Comparison of ENCODE assay signal across 25 mouse cellular contexts in genomic region chr4:102177258-102177657, GRCm38 (mm10).
DNase-seq lines count a peak whose midpoint lies in the region; ATAC-seq and TF ChIP-seq lines count a peak whose summit lies in the region.
"Had no signal": no experiment of that assay in that cellular context is flagged by ENCODE, and none has a peak within 500 bp of the region (broad histone marks: within the 10 kb centered on the region; RNA-seq: fewer than 3 reads in every experiment).

No protein-coding gene starts in this region.

- H3K4me2 ChIP-seq in heart, embryonic 11.5 days = no peak overlapping the region; the same call in 1 of the 2 replicates
- H3K4me2 ChIP-seq in heart, embryonic 14.5 days (ENCODE audit: low read length) = 0 out of 2 replicates have a peak overlapping the region, but pooled peaks have one; percentile 6
- H3K4me2 ChIP-seq in lung, embryonic 16.5 days (ENCODE audit: low read depth, low read length) = no peak overlapping the region
- H3K4me2 ChIP-seq: embryonic facial prominence, embryonic 12.5 days; embryonic facial prominence, embryonic 15.5 days; hindbrain, embryonic 12.5 days; hindbrain, embryonic 15.5 days had no signal

- H3K9ac ChIP-seq in heart, embryonic 11.5 days (ENCODE audit: low read depth, low read length) = no peak overlapping the region
- no peak overlapping the region for H3K9ac ChIP-seq in heart, embryonic 14.5 days (ENCODE audit: low read length)
- no peak overlapping the region for H3K9ac ChIP-seq in lung, embryonic 16.5 days (ENCODE audit: low read length)
- H3K9ac ChIP-seq: embryonic facial prominence, embryonic 12.5 days; embryonic facial prominence, embryonic 15.5 days; forebrain, postnatal 0 days; hindbrain, embryonic 12.5 days; hindbrain, embryonic 15.5 days had no signal

- H3K4me3 ChIP-seq in heart, embryonic 11.5 days (ENCODE audit: low read depth, low read length) = no peak overlapping the region
- H3K4me3 ChIP-seq in heart, embryonic 14.5 days (ENCODE audit: control insufficient read depth in 1 of 2, insufficient read depth in 1 of 2, low read depth in 1 of 2, low read length in 2 of 2) = no peak overlapping the region
- no peak overlapping the region for H3K4me3 ChIP-seq in lung, embryonic 16.5 days (ENCODE audit: low read length)
- H3K4me3 ChIP-seq in lung, adult 2 months (replicated peaks; ENCODE audit: extremely low read depth, low read depth, low read length) = no peak overlapping the region
- H3K4me3 ChIP-seq: embryonic facial prominence, embryonic 12.5 days; embryonic facial prominence, embryonic 15.5 days; gastrocnemius, adult 2 months; hindbrain, embryonic 12.5 days; hindbrain, embryonic 15.5 days had no signal

- DNase-seq in heart, adult 9 months (ENCODE audit: low spot score in 2 of 2) = no peak
- no peak for DNase-seq in heart, postnatal 4 days
- no peak for DNase-seq in lung, adult 2 months
- DNase-seq: adrenal gland, adult 2 months; adrenal gland, postnatal 14 days; B cell, adult 2 months; cerebellum, adult 11 months; cerebellum, adult 2 months; cerebellum, adult 9-11 months; cerebellum, postnatal 25 days; forebrain, postnatal 0 days; gastrocnemius, adult 2 months; gastrocnemius, postnatal 14 days; heart, adult 11 months; kidney, adult 2 months had no signal

- no peaks in the 10 kb centered on the region for H3K27me3 ChIP-seq in heart, embryonic 11.5 days (ENCODE audit: control insufficient read depth, insufficient read depth, low read length)
- H3K27me3 ChIP-seq in heart, embryonic 14.5 days (ENCODE audit: control insufficient read depth, insufficient read depth, low read length) = no peaks in the 10 kb centered on the region
- no peaks in the 10 kb centered on the region for H3K27me3 ChIP-seq in lung, embryonic 16.5 days (ENCODE audit: control insufficient read depth, insufficient read depth, low read depth, low read length)
- H3K27me3 ChIP-seq: embryonic facial prominence, embryonic 12.5 days; embryonic facial prominence, embryonic 15.5 days; hindbrain, embryonic 12.5 days; hindbrain, embryonic 15.5 days had no signal

- ATAC-seq in heart, embryonic 11.5 days (replicated peaks; ENCODE audit: insufficient number of reproducible peaks, low FRiP score, low TSS enrichment) = 0 out of 2 replicates have a peak, but pooled peaks have one; percentile 49
- ATAC-seq in heart, embryonic 14.5 days (ENCODE audit: insufficient number of reproducible peaks, insufficient read depth, low FRiP score, low read depth) = 0 out of 2 replicates have a peak, but pooled peaks have one; percentile 39
- peak; percentile 56; the same call in 1 of the 2 replicates for ATAC-seq in lung, embryonic 16.5 days (ENCODE audit: low read depth)
- ATAC-seq: CD4-positive, CD25-positive, alpha-beta regulatory T cell, adult 4 months; forebrain, embryonic 14.5 days; forebrain, postnatal 0 days; intestine, postnatal 0 days had no signal

- TF ChIP-seq CTCF in lung, adult 2 months (IDR thresholded peaks at IDR 0.05; ENCODE audit: insufficient read depth, low read length) = no peak

- no peaks in the 10 kb centered on the region for H3K9me3 ChIP-seq in heart, embryonic 11.5 days (replicated peaks; ENCODE audit: control insufficient read depth, low read length)
- no peaks in the 10 kb centered on the region for H3K9me3 ChIP-seq in heart, embryonic 14.5 days (ENCODE audit: control insufficient read depth, low read length)
- no peaks in the 10 kb centered on the region for H3K9me3 ChIP-seq in lung, embryonic 16.5 days (ENCODE audit: control insufficient read depth, low read length)
- H3K9me3 ChIP-seq: embryonic facial prominence, embryonic 12.5 days; embryonic facial prominence, embryonic 15.5 days; hindbrain, embryonic 12.5 days; hindbrain, embryonic 15.5 days had no signal

- H3K27ac ChIP-seq in heart, embryonic 11.5 days (ENCODE audit: low read depth, low read length) = peak overlapping the region; percentile 2; the same call in 1 of the 2 replicates
- H3K27ac ChIP-seq in heart, embryonic 14.5 days (replicated peaks in 1 of 2; ENCODE audit: control insufficient read depth in 1 of 2, insufficient read depth in 1 of 2, low read depth in 2 of 2, low read length in 2 of 2) = peak overlapping the region; percentile 14 to 41; a peak in 2 of 4 replicates
- H3K27ac ChIP-seq in lung, embryonic 16.5 days (ENCODE audit: low read length) = no peak overlapping the region
- H3K27ac ChIP-seq: embryonic facial prominence, embryonic 12.5 days; embryonic facial prominence, embryonic 15.5 days; gastrocnemius, adult 2 months; hindbrain, embryonic 12.5 days; hindbrain, embryonic 15.5 days had no signal

- TF ChIP-seq POLR2A in lung, adult 2 months (IDR thresholded peaks at IDR 0.05; ENCODE audit: borderline replicate concordance, extremely low read depth, low read depth, low read length) = no peak

- peaks cover 7% of the 10 kb centered on the region for H3K4me1 ChIP-seq in heart, embryonic 11.5 days (ENCODE audit: control insufficient read depth, insufficient read depth, low read length)
- H3K4me1 ChIP-seq in heart, embryonic 14.5 days (ENCODE audit: control insufficient read depth in 2 of 2, insufficient read depth in 2 of 2, low read length in 2 of 2) = peaks cover 5 to 12% of the 10 kb centered on the region in 2 experiments
- H3K4me1 ChIP-seq in lung, embryonic 16.5 days (replicated peaks; ENCODE audit: control insufficient read depth, insufficient read depth, low read length) = no peaks in the 10 kb centered on the region
- no peaks in the 10 kb centered on the region; the same call in 1 of the 2 replicates for H3K4me1 ChIP-seq in lung, adult 2 months (ENCODE audit: control insufficient read depth, insufficient read depth, low read length)
- H3K4me1 ChIP-seq: embryonic facial prominence, embryonic 12.5 days; embryonic facial prominence, embryonic 15.5 days; hindbrain, embryonic 15.5 days had no signal

- H3K36me3 ChIP-seq in heart, embryonic 11.5 days (ENCODE audit: control insufficient read depth, insufficient read depth, low read length) = no peaks in the 10 kb centered on the region
- H3K36me3 ChIP-seq in heart, embryonic 14.5 days (ENCODE audit: control insufficient read depth, insufficient read depth, low read length) = no peaks in the 10 kb centered on the region
- no peaks in the 10 kb centered on the region for H3K36me3 ChIP-seq in lung, embryonic 16.5 days (ENCODE audit: control insufficient read depth, insufficient read depth, low read length)
- H3K36me3 ChIP-seq: embryonic facial prominence, embryonic 12.5 days; embryonic facial prominence, embryonic 15.5 days; hindbrain, embryonic 12.5 days; hindbrain, embryonic 15.5 days had no signal

- 41% methylated on average over 5 of the region's 5 CpGs for WGBS in heart, embryonic 11.5 days (ENCODE audit: insufficient replicate concordance)
- 28% methylated on average over 5 of the region's 5 CpGs for WGBS in heart, embryonic 14.5 days
- 38% methylated on average over 5 of the region's 5 CpGs for WGBS in lung, embryonic 16.5 days
- 52% methylated on average over 5 of the region's 5 CpGs for WGBS in lung, adult 2 months
